Mouse (Mus musculus): Measurements from ENCODE around the gene Ormdl2.

DNA sequence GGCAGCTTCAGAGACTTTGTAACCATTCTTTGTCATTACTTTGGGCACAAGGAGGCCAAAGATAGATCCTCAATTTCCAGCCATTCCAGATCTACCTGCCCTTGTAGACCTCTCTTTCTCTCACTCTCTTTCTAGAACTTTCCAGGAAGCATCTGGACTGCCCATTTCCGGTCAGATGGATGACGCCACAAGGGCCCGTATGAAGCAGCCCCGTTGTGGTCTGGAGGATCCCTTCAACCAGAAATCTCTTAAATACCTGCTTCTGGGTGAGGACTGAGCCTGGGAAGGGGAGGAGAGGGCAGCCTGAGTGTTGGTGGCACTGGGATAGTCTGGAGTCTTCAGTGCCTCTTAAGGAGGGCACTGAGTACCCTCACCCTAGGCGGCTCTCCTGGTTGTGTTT, 27.1 kb downstream of the Ormdl2 start:
- no peak for TF ChIP-seq CTCF (IDR thresholded peaks at IDR 0.05; ENCODE audit: low read depth)
- no peak for TF ChIP-seq EP300 (IDR thresholded peaks at IDR 0.05; ENCODE audit: low read depth)

All from heart, postnatal 0 days (tissue).